Mouse (Mus musculus) embryo, embryonic 11 days (tissue): ENCODE measurements around the gene Nxph3.

Experiments used
- DNase-seq: peaks from one replicate; pipeline ENCODE4 v3.0.0-alpha.2; 2015

Gene Nxph3

GRCm38 (mm10) chr11:95490104-95490503, 24.3 kb downstream of the Nxph3 start:
- no peak for DNase-seq

- no peak for DNase-seq
Observed at GRCm38 (mm10) chr11:95487237-95487636, 27.1 kb downstream of the Nxph3 start.

- no peak for DNase-seq
Observed at GRCm38 (mm10) chr11:95485634-95486033, 28.7 kb downstream of the Nxph3 start.

GRCm38 (mm10) chr11:95480662-95481061, 33.7 kb downstream of the Nxph3 start:
- no peak for DNase-seq

- DNase-seq = no peak
Observed at GRCm38 (mm10) chr11:95479458-95479857, 34.9 kb downstream of the Nxph3 start.

GRCm38 (mm10) chr11:95476323-95476722, 38.0 kb downstream of the Nxph3 start:
- no peak for DNase-seq

GRCm38 (mm10) chr11:95473456-95473855, 40.9 kb downstream of the Nxph3 start:
- no peak for DNase-seq

- no peak for DNase-seq
Observed at GRCm38 (mm10) chr11:95472942-95473341, 41.4 kb downstream of the Nxph3 start.

- DNase-seq = no peak
Observed at GRCm38 (mm10) chr11:95467731-95468130, 46.6 kb downstream of the Nxph3 start.

- no peak for DNase-seq
Observed at GRCm38 (mm10) chr11:95462168-95462567, 52.2 kb downstream of the Nxph3 start.

GRCm38 (mm10) chr11:95460872-95461271, 53.5 kb downstream of the Nxph3 start:
- no peak for DNase-seq
